Mouse (Mus musculus) thymus, adult 2 months (tissue): ENCODE measurements around the gene Pigq.

Experiments
- CTCF ChIP-seq: fragments of 200-500 bp; IDR thresholded peaks from 2 replicates; pipeline ENCODE4 v1.5.1; 2012; ENCODE audit warnings: mild to moderate bottlenecking, control low read depth, low read length, moderate library complexity, borderline replicate concordance; ENCODE audit not compliant: control insufficient read depth, poor library complexity, insufficient read depth; ENCODE audit errors: extremely low read depth
- POLR2A ChIP-seq: fragments of 200-500 bp; IDR thresholded peaks from 2 replicates; pipeline ENCODE4 v1.6.1; 2012; ENCODE audit warnings: mild to moderate bottlenecking, low read length, control low read depth, moderate library complexity; ENCODE audit not compliant: control insufficient read depth, poor library complexity, insufficient read depth; ENCODE audit errors: extremely low read depth

DNA sequence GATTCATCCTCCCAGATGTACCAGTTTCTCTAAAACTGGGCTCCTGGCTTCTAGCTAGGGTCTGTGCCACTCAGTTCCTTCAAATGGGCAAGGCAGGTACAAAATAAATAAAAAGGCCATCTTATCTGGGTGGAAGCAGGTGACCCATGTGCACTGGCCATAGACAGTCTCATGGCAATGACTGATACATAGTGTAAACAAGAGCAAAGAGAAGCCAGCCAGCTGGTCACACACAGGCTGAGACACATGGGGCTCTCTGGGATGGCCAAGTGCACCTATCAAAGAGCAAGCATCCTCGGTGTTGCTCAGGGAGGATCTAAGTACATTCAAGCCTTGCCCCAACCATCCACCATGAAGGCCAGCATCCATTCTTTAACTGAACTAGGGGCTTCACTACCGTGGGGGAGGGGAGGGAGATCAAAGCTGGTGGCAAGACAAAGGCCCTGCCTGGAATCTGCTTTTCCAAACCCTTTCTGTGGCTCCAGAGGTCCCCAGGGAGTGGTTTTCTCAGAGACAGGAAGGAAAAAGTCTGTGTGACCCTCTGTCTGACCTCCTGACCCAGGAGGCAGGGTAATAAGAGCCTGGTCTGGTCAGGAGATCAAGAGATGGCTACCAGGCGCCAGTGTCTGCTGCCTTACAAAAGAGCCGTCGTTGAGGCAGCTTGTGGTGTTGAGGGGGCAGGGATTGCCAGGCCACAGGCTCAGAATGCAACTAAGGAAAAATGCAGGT, 63.7 kb downstream of the Pigq start:
- TF ChIP-seq CTCF (no peak), POLR2A (no peak)
